Mouse (Mus musculus) cerebellum, postnatal 36 days (tissue): Measurements from ENCODE around the gene Serpina1b.
"Not testable (repeated sequence)": the region's sequence is repeated elsewhere in the genome, so short reads cannot be mapped to it uniquely, and the experiment has no call there.

ENCODE experiments used
- DNase-seq, 2 experiments: peaks; one replicate each; pipeline ENCODE4 v3.0.0; 2021 to 2022; ENCODE audit warnings: mixed read lengths in 2 of 2

Serpina1b gene

DNA sequence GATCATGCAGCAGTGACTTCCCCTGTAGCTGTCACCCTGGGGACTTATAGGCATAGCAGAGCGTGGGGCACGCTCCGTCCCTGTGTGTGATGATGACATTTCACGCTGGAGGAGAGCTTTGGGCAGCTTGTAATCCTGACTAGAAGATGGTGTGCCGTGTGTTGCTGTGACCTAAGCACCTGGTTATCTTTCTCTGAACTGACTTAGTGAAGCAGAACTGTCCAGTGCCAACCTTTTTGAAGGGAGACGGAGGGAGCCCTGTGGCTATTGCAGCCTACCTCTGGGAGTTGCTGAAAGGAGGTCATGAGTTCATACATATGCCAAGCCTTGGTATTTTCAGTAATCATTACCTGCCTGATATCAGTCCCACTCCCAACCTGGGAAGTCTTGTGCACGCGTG, 134.7 kb downstream of the Serpina1b start, which contains the start of gene Serpina1f:
Gene Serpina1f, minus strand, starts transcription at position 101 of the 400 bp plus-strand sequence.
- DNase-seq = no peak

DNA sequence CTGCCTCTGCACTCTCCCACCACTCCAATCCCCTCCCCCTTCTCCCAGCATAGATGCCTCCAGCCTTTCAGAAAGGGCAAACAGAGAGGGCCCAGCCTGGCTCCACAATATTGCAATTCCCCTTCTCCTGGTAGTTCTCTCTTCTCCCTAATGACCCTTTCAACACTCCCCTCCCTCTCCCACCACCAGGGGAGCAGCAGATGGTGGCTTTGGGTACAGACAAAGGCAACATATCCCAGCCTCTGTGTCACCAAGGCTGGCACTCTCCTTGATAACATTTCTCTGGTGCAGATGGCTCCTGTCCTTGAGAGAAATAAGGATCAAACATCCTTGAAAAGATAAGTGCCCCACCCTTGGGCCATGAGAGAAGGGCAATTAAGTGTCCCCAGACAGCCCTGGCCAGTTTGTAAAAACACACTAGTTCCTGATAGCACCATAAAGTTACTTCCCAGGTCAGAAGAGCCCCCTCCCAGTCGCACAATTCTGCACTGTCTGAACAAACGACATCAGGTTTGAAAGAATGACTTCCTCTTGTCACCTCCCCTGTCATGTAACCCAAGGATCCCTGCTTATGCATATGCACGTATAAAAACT, 141.9 kb downstream of the Serpina1b start:
- no peak for DNase-seq

DNA sequence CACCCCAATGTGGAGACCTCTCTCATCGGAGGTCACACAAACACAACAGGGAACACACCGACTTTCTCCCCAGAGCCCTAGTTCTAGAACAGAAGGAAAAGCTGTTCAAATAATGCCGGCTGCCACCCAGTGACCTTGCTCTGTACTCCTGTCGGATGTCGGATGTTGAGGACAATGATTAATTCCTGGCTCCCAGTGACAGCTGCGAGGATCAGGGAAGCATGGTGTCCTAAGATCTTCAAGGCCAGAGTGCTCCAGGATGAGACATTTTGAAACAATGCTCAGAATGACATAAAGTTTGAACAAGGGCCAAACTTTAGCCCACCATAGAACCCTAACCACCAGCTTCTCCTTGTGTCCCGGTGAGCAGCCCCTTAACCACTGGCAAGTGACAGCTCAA, 143.2 kb downstream of the Serpina1b start:
- DNase-seq = no peak

DNA sequence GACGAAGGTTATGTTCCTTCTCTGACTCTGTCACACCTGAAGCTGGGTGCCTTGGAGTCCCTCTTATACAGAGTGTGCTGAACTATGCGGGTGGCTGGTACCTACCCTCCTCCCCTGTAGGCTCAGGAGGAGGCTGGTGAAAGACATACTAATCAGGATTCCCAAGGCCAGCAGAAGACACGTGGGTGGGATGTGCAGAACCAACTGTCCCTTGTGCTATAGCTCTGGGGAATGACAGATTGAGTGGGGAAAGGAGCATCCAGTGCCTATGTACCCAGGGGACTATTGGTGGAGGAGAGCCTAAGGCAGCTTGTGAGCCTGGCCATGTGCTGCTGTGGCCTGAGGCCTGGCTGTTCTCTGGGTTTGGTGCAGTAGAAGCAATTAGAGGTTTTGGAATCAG, 144.1 kb downstream of the Serpina1b start:
- no peak for DNase-seq

DNA sequence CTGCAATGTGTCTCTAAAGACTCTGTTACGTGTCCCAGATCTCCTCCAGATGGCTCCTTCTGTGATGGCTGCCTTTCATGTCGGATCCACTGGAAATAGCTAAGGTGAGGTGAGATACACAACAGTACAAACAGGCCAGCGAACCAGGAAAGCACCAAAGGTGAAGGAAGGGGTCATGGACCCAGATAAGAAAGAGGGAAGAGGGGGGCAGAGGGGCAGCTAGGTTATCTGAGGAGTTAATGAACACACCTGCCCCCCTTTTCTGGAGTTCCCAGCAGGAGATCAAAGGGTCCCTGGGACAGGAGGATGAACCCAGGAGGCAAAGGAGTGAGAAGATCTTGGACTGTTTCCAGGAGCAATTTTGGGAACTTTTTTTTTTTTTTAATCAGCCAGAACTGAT, 144.8 kb downstream of the Serpina1b start:
- DNase-seq = no peak

DNA sequence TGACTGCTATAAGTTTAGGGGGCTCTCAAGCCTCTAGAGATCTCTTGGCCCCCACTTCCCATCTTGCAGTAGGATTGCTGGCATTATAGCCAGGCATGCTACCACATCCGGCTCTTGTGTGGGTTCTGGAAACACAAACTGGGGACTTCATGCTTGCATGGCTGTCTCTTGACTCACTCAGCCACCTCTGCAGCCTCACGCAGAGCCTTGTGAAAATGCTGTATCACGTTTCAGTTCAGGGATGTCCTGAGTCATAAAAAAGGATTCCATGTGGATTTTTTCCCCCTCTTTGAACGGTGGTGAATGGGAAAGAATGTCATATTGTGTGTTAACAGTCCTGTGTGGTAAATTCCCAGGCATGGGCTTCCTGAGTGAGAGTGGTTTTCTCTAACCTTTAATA, 146.4 kb downstream of the Serpina1b start:
- DNase-seq = no peak

DNA sequence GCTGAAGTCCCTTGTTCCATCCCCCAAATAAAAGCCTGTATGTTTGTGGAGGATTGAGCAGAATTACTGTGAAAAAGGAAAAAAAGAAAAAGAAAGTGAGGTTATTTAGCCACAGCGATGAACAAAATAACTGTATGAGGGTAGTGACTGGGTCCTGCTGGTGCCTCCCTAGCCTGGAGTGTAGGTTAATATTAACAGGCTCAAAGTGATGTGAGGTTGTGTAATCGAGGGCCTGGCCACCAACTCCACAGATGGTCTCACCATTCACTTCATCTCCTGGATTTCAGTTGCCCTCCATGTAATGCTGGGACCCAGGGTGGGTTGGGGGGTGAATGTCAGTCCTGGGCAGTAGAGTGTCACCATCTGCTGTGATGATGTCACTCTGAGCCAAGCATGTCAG, 148.4 kb downstream of the Serpina1b start:
- DNase-seq = no peak

DNA sequence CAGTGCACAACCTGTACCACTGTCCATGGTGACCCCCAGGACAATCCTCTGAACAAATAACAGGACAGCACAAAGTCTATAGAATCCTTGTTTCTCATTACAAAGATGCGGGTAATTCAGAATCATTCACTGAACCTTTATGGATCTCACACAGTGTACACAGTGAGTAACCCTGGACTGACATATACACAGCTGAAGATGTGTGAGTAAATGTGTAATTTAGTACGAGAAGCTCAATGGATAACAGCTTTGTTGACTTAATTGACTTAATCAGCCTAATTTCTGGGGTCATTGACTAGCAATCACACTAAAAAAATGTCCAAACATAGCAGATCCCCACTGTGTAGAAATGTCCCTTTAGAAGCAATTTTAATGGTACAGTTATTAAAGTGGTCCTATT, 149.0 kb downstream of the Serpina1b start:
- DNase-seq = no peak

DNA sequence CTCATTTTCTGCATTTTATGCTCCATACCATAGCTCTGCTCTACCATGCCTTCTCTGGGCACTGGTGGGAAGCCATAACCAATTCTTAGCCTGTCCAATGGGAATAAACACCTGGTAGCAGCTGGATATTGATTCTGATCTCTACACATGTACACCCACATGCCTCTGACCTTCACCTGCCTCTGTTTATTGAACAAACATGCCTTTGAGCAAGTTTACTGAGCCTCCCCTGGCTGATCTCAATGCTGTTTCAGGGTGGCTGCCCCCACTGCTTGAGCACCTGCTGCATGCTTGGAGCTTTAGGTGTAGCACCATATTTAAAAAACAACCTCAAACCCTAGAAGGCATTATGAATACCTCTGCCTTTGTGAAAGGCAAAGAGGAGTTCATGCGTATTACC, 150.3 kb downstream of the Serpina1b start:
- not testable (repeated sequence) for DNase-seq
